Mouse (Mus musculus) left cerebral cortex, adult 2 months (tissue): ENCODE measurements around the gene Slc2a8. TPM values are rescaled to one million over a fixed set of nuclear protein-coding genes. Genes with fewer than 3 reads are reported as not detected.

Experiments
- DNase-seq, 2 experiments: peaks; one replicate each; pipeline ENCODE4 v3.0.0; 2021 to 2022; ENCODE audit warnings: low spot score in 2 of 2, mixed read lengths in 1 of 2; ENCODE audit errors: extremely low spot score in 1 of 2
- H3K27ac ChIP-seq: fragments of 200-600 bp; 2 replicates; pipeline ENCODE4 v1.8.1; 2022
- H3K4me3 ChIP-seq: fragments of 200-600 bp; 2 replicates; pipeline ENCODE4 v1.8.1; 2022
- CTCF ChIP-seq: fragments of 200-600 bp; IDR thresholded peaks from 2 replicates; pipeline ENCODE4 v1.8.1; 2022; ENCODE audit warnings: antibody characterized with exemption, mild to moderate bottlenecking, moderate library complexity
- intact Hi-C: fragments of 180-260 bp; cut with DNase I; formaldehyde crosslinking; loops from one replicate; pipeline ENCODE4 v1.15.1; 2025
- total RNA-seq, 2 experiments: library from RNA; stranded (reverse); gene quantifications; 2 replicates each; pipeline ENCODE4 v1.2.3; 2021

The Slc2a8 gene
- total RNA-seq, 2 experiments from 2014 or later = 23.9 to 26.7 TPM

DNA sequence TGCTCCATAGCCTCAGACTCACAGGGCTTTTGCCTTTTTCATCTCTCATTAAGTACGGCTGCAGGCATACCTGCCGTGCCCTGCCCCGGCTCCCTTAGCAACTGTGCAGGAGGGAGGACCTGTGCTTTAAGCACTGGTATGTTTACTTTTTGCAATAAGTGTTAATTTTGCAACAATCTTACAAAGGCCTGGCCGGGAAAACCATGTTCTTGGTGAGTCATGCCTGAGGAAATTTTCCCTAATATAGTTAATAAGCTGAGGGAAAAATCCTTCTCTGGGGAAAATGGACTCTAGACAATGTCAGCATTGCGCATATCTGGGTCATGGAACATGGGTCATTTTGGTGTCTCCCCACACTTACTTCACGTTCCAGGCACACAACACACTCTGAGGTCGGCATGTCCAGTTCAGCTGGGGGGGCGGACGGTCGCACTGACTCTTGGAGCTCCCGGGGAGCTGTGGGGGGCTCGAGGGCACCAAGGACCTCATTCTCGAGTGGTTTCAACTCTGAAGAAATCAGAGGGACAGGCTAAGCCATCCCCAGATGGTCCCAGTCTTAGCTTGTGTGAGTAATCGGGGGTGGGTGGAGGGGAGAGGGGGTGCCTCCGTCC is 54.2 kb downstream of the Slc2a8 start:
- intact Hi-C loops = loop anchor here (1.0 to 5.0 kb wide), 2 partner anchors 63 to 150 kb away; partner anchors contain the start of genes Ptrh1 and Ttc16
- Histone ChIP-seq H3K4me3 (no peak overlapping the region), H3K27ac (no peak overlapping the region)
- no peak for DNase-seq
- TF ChIP-seq CTCF = no peak

DNA sequence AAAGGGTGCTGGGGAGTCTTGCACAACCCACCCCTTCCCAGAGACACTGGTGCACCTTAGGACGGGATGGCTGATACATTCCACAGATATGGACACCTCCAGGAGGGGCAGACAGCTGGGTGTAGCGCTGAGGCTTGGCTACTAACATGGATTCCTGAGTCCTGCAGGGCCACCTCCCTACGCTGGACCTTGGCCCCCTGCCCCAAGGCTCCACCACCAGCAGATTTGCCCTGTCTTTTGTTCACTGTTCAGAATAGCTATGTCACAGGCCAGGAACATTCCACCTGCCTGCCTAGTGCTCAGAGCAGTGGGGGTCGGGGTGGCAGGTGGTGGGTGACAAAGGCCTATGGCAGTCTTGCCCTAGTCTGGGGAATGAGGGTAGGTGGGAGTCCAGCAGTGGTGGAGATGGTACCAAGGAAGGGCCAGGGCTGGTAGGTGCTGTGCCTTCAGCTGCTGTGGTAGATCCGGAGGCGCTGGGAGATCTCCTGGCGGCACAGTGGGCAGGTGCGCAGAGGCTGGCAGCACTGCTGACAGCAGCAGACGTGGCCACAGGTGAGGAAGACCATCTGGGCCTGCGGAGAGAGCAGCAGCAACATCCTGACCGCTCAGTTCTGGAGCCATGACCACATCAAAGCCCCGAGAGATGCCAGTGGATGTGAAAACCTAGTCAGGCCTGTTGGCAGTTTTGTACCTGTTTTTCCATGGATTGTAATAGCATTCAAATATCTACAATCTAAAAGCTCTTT is 55.4 kb downstream of the Slc2a8 start:
- no peak for TF ChIP-seq CTCF
- Histone ChIP-seq H3K27ac (no peak overlapping the region), H3K4me3 (no peak overlapping the region)
- DNase-seq = no peak
- intact Hi-C loops = loop anchor here (5.0 kb wide), 1 partner anchor 149 kb away; the partner anchor contains the start of genes Ptrh1 and Ttc16

DNA sequence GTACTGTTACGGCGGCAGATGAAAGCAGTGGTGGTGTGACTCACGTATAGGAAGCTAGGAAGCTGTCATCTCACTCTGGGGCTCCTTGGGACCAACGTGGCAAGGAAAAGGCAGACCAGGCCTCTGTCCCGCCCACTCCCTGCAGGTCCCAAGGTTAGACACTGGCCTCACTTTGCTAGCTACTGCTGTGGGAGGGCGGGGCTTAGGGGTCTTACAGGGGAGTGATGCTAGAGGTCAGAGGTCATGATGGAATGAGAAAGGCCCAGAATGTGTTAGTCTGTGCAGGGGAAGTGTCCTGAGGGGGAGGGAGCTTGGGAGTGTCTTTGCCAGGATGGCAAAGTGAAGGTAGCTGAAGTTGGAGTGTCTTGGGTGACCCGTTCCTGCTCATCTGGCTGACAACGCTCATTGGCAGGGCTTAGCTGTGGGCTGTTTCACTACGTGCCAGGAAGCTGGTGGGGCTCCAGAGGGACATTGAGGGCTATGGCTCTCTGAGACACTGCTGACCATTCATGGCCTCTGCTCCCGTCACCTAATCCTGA is 57.5 kb downstream of the Slc2a8 start:
- DNase-seq = no peak
- intact Hi-C loops = no loop called here
- no peak overlapping the region for H3K27ac ChIP-seq
- TF ChIP-seq CTCF = no peak
- H3K4me3 ChIP-seq = no peak overlapping the region

DNA sequence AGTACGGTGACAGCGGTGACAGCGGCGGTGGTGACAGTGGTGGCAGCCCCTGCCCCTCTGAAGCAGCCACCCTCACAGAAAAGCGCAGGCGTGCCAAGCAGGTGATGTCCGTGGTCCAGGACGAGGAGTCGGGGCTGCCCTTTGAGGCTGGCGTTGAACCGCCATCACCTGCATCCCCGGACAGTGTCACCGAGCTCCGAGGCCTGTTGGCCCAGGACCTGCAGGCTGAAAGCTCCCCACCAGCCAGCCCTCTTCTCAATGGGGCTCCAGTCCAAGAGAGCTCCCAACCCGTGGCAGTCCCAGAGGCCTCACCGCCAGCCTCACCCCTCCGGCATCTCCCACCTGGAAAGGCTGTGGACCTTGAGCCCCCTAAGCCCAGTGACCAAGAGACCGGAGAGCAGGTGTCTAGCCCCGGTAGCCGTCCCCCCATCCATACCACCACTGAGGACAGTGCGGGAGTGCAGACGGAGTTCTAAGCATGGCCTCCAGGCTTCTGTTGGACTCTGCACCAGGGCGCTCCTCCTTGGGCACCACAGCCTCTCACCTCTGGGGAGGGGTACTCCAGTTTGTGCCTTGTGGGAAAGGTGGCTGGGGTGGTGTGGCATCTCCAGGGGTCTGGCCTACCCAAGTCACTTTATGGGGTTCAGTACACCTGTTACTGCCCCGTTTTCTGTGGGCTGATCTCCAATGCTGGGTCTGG is 58.2 kb downstream of the Slc2a8 start:
- intact Hi-C loops = no loop called here
- no peak overlapping the region for H3K27ac ChIP-seq
- TF ChIP-seq CTCF = no peak
- no peak for DNase-seq
- no peak overlapping the region for H3K4me3 ChIP-seq

Other genes starting within 250 kb of the Slc2a8 start
- gene 6330409D20Rik, start 241.1 kb downstream of the Slc2a8 start, total RNA-seq = 1 to 10 TPM; 1.6 to 2.2 TPM
- gene Tor2a, start 224.8 kb downstream of the Slc2a8 start, total RNA-seq = 10 to 100 TPM; 30.4 to 30.7 TPM
- gene Ttc16, start 206.4 kb downstream of the Slc2a8 start, total RNA-seq = under 1 TPM; 0.40 to 0.52 TPM
- gene Ptrh1, start 206.3 kb downstream of the Slc2a8 start, total RNA-seq = 1 to 10 TPM; 7.9 to 9.3 TPM
- under 1 TPM; 0.20 to 0.61 TPM for gene Cfap157, start 197.7 kb downstream of the Slc2a8 start, total RNA-seq
- 100 to 1,000 TPM; 947 to 984 TPM for gene Stxbp1, start 134.8 kb downstream of the Slc2a8 start, total RNA-seq
- gene Fam129b, start 106.0 kb downstream of the Slc2a8 start, total RNA-seq = 10 to 100 TPM; 24.4 to 31.4 TPM
- gene Rpl12, start 20.5 kb downstream of the Slc2a8 start, total RNA-seq = 100 to 1,000 TPM; 110 to 129 TPM
- 10 to 100 TPM; 37.6 to 38.2 TPM for gene Lrsam1, start 20.5 kb downstream of the Slc2a8 start, total RNA-seq
- gene Garnl3, start 149.6 kb upstream of the Slc2a8 start, total RNA-seq = 100 to 1,000 TPM in 1 of 2 experiments, 10 to 100 TPM in 1; 94.7 to 129 TPM
- gene Angptl2, start 234.0 kb upstream of the Slc2a8 start, total RNA-seq = 1 to 10 TPM; 2.1 to 2.9 TPM